Mouse (Mus musculus) cerebellum, adult 11-12 months (tissue): ENCODE results near the gene Zfp972.
"Not testable (repeated sequence)": the region's sequence is repeated elsewhere in the genome, so short reads cannot be mapped to it uniquely, and the experiment has no call there.

Experiments
- DNase-seq: peaks from one replicate; pipeline ENCODE4 v3.0.0; 2022

Zfp972 gene

DNA sequence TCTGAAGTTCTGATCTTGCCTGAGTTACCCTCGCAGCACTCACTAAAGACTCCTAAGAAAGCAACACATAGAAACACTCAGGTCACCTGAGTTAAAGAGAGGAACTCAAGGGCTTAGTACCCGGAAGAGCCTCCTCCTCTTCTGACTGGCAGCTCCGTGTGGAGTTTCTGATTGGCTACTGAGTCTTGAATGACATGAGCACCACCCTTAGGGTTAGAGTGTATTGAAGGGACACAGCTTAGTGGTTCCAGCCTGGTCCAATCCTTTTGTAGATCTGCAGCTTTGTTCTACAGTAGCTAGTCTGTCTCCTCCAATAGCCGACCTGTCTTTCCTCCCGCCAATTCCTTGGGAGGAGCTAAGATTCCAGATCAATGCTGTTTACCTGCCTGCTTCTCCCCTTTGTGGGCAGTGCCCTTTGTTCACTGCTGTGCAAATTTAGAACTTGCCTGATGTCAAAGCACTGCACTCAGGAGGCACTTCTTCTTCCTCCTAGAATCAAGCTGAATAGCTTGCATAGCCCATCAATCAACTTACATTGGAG lies at the start of gene Zfp972:
Zfp972 (minus strand) TSS at position 51 of the 541 bp plus-strand sequence.
- DNase-seq = not testable (repeated sequence)

DNA sequence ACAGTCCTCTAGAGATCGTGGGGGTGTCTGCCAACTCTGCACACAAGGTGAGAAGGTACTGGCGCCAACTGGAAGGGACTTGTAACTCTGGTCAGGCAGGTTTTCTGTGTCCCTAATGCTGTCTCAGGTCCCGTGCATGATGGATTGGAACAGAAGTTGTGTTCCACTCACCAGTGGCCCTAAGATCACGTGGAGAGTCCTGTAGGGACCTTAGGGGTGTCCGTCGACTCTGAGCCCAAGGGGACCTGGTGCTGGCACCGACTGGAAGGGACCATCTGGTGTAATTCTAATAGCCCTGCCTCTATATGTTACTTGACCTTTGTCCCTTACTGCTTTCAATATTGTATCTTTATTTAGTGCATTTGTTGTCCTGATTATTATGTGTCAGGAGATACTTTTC lies 49.4 kb upstream of the Zfp972 start:
- DNase-seq = not testable (repeated sequence)

DNA sequence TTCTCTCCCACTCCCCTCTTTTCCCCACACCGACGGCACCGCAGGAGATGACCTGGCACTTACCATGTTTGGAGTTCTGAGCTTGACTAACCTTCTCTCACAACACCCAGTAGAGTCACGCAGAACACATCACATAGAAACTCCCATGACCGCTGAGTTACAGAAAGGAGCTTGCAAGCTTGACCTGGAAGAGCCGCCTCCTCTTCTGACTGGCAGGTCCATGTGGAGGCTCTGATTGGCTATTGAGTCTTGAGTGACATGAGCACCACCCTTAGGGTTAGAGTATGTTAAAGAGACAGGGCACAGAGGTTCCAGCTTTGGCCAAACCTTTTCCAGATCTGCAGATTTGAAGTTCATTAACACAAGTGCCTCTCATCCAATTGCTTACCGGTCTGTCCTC lies 31.7 kb upstream of the Zfp972 start, which contains the start of gene Gm14326:
Gm14326 (minus strand) TSS at position 153 of the 400 bp plus-strand sequence.
- DNase-seq = peak; percentile 94

DNA sequence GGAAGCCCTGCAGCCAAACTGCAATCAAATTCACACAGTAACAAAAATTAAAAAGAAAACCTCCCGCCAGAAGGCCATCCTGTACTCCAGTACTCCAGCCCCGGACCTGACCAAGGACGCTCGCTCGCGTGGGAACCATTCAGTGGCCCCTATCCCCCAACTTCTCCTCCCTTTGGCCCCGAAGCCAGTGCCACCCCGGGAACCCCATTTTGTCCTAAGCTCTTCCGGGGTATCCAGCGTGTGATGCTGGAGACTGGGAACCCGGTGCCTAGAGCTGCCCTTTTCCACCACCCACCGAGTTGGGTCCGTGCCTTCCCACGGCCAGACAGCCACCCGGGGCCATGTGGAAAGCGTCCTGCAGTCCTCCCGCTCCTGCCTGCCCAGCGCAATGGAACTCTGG lies 31.3 kb upstream of the Zfp972 start:
- DNase-seq = peak; percentile 51

DNA sequence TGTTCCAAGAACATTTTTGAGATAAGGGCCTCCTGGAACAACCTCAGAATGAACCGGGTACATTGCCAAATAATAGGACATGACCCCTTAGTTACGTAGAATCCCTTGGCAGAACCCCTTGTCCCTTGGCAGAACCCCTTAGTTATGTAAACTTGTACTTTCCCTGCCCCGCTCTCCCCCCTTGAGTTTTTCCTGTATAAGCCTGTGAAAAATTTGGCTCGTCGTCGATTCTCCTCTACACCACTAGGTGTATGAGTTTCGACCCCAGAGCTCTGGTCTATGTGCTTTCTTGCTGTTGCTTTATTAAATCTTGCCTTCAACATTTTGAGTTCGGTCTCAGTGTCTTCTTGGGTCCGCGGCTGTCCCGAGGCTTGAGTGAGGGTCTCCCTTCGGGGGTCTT lies 22.1 kb downstream of the Zfp972 start:
- not testable (repeated sequence) for DNase-seq

DNA sequence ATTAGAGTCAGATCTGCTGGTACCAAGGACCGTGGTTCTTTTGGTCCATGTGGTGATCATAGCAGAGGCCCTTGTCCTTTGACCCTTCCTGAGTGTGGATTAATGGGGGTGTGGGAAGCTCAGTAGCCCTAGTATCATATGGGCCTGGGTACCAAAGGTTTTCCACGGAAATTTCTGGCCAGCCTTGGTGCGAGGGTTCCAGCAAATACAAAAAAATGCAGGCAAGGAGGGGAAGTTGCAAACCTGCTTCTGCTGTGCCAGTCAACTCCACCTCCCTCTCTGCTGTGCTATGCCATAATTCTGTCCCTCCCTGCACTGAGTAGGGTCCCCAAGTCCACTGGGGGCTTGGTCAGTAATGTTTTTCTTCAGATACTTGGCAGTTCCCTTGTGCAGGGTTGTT lies 27.2 kb downstream of the Zfp972 start:
- not testable (repeated sequence) for DNase-seq

DNA sequence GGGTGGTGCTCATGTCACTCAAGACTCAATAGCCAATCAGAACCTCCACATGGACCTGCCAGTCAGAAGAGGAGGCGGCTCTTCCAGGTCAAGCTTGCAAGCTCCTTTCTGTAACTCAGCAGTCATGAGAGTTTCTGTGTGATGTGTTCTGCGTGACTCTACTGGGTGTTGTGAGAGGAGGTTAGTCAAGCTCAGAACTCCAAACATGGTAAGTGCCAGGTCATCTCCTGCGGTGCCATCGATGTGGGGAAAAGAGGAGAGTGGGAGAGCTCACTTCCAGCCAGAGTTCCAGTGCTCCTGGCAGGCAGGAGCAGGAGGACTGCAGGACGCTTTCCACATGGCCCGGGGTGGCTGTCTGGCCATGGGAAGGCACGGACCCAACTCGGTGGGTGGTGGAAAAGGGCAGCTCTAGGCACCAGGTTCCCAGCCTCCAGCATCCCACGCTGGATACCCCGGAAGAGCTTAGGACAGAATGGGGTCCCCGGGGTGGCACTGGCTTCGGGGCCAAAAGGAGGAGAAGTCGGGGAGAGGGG lies 28.3 kb downstream of the Zfp972 start, which contains the start of gene Gm14327:
Gm14327 (plus strand) TSS at position 51 of the 533 bp plus-strand sequence.
- DNase-seq = peak; percentile 10

DNA sequence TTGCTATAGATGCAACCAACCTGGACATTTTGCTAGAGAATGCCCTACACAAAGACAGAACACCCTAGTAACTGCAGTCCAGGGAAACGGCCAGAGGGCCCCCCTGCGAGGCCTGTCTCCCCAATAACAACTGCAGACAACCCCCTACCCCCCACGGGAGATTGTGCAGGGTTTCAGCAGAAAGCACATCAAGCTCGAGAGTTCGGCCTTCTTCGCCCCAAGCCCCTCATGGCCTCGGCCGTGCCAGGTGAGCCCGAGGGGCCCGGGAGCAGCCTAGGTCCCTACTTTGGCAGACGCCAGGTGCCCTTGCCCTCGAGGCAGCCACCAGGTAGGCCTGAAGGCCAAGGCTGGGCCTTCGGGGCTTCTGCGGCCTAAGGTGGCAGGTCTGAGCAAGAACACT lies 37.7 kb downstream of the Zfp972 start:
- DNase-seq = not testable (repeated sequence)

DNA sequence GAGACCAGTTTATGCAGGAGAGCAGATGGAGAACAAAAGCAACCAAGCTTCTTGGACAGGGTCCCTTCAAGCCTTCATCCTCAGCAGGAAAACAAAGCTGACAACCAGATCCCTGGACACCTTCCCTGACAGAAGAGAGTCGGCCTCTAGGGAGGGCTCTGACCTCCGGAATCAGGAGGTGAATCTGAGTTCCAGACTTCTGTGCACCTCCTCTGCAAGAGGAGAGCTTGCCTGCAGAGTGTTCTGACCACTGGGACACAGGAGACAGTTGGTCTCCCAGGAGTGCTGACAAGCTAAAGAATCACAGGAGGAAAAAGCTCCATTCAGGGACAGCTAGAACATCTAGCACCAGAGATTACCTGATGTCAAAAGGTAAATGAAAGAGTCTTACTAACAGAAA lies 63.2 kb downstream of the Zfp972 start:
- not testable (repeated sequence) for DNase-seq
